In the genomic region with DNA sequence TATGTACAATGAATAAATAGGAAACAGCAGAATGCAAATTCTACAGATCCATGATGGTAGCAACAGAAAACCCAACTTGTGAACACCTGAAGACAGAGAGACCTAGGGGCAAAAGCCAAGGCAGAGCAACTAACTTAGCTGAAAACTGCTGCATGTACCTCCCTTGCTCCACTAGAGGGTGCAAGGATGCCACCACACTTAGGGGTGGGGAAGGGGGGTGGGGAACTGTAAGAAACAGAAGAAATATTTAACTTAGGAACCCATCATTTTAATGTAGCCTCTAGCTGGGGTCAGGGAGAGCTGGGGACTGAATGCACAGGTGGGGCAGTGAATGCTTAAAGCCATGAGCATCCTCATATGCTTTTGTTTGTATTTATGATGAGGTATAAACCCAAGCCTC, we compare ENCODE assay signal across 8 mouse cellular contexts.
DNase-seq lines count a peak whose midpoint lies in the region; ATAC-seq and TF ChIP-seq lines count a peak whose summit lies in the region.

No protein-coding gene starts in this region.

- ATAC-seq in midbrain, embryonic 14.5 days (ENCODE audit: low FRiP score, low TSS enrichment): no peak
- ATAC-seq in inflammation-experienced regulatory T-cells, adult 6 months: no peak

- no peak overlapping the region for H3K4me2 ChIP-seq in midbrain, embryonic 14.5 days (ENCODE audit: low read length)

- H3K79me2 ChIP-seq in heart, adult 2 months (replicated peaks; ENCODE audit: control insufficient read depth, insufficient read depth, low read length): 0 out of 2 replicates have a peak, but pooled peaks cover 1% of the 10 kb centered on the region

- H3K9ac ChIP-seq in heart, adult 2 months (ENCODE audit: low read depth, low read length): no peak overlapping the region
- no peak overlapping the region for H3K9ac ChIP-seq in midbrain, embryonic 14.5 days (replicated peaks; ENCODE audit: low read length)

- DNase-seq in heart, adult 2 months: no peak
- no peak for DNase-seq in heart, adult 8-10 months (ENCODE audit: low spot score)
- DNase-seq in A20 (ENCODE audit: low read depth, low spot score): peak; percentile 41
- DNase-seq in brain, adult 2 months (ENCODE audit: low read depth, low spot score): peak; percentile 80
- peak; percentile 56 to 60 for DNase-seq in heart, postnatal 10 days
- DNase-seq in midbrain, embryonic 14.5 days: peak; percentile 85
- DNase-seq in left cerebral cortex, adult 8-10 months (ENCODE audit: low spot score in 2 of 2): no peak

- H3K27me3 ChIP-seq in heart, adult 2 months (ENCODE audit: control insufficient read depth, insufficient read depth, low read length): no peaks in the 10 kb centered on the region
- H3K27me3 ChIP-seq in midbrain, embryonic 14.5 days (ENCODE audit: control insufficient read depth, insufficient read depth, low read length): no peaks in the 10 kb centered on the region

- H3K27ac ChIP-seq in heart, adult 2 months: no peak overlapping the region
- no peak overlapping the region for H3K27ac ChIP-seq in midbrain, embryonic 14.5 days (replicated peaks; ENCODE audit: low read depth, low read length)

- H3K4me1 ChIP-seq in heart, adult 2 months (ENCODE audit: control insufficient read depth, insufficient read depth, low read length): peaks cover 3% of the 10 kb centered on the region
- H3K4me1 ChIP-seq in midbrain, embryonic 14.5 days (ENCODE audit: control insufficient read depth, insufficient read depth, low read length): 0 out of 2 replicates have a peak, but pooled peaks cover 2% of the 10 kb centered on the region

- H3K9me3 ChIP-seq in midbrain, embryonic 14.5 days (ENCODE audit: control insufficient read depth, low read length): no peaks in the 10 kb centered on the region

- peak; percentile 91 for TF ChIP-seq CTCF in heart, adult 2 months (IDR thresholded peaks at IDR 0.05)

- no peaks in the 10 kb centered on the region; the same call in 1 of the 2 replicates for H3K36me3 ChIP-seq in heart, adult 2 months (ENCODE audit: control insufficient read depth, insufficient read depth, low read length)
- H3K36me3 ChIP-seq in midbrain, embryonic 14.5 days (ENCODE audit: control insufficient read depth, insufficient read depth, low read length): no peaks in the 10 kb centered on the region

- no peak for TF ChIP-seq POLR2A in heart, adult 2 months (IDR thresholded peaks at IDR 0.05; ENCODE audit: insufficient read depth, low read depth, low read length)

- H3K4me3 ChIP-seq in heart, adult 2 months: no peak overlapping the region
- H3K4me3 ChIP-seq in midbrain, embryonic 14.5 days (replicated peaks; ENCODE audit: low read depth, low read length): no peak overlapping the region

- peak; percentile 89; the same call in 1 of the 2 replicates for TF ChIP-seq EP300 in heart, adult 2 months (IDR thresholded peaks at IDR 0.05; ENCODE audit: insufficient read depth, low read depth, low read length)

- intact Hi-C loops in heart, adult 2 months (cut with DNase I): loop anchor here (1.0 kb wide), 2 partner anchors 111 to 133 kb away; no protein-coding TSS in a partner anchor
- intact Hi-C loops in heart, postnatal 10 days (cut with DNase I): loop anchor here (1.0 kb wide), 2 partner anchors 111 to 133 kb away; no protein-coding TSS in a partner anchor

Comparison
In these comparisons a context has a peak if more than half of its experiments do, and no peak if none do; other contexts are left out.
1. DNase-seq: peak in A20 (single experiment), brain, adult 2 months (single experiment), heart, postnatal 10 days (2 of 2) and midbrain, embryonic 14.5 days (single experiment); none in heart, adult 2 months (0 of 2), heart, adult 8-10 months (single experiment) and left cerebral cortex, adult 8-10 months (0 of 2).